Mouse (Mus musculus) olfactory bulb, adult 2 months (tissue): ENCODE measurements around the gene Rab11fip2.

Source experiments
- CTCF ChIP-seq: fragments of 200-500 bp; IDR thresholded peaks from 2 replicates; pipeline ENCODE4 v1.5.1; 2012; ENCODE audit warnings: low read depth, mild to moderate bottlenecking, low read length, moderate library complexity; ENCODE audit not compliant: insufficient read depth
- POLR2A ChIP-seq: fragments of 200-500 bp; IDR thresholded peaks from 2 replicates; pipeline ENCODE4 v1.6.1; 2012; ENCODE audit warnings: mild to moderate bottlenecking, low read depth, low read length, moderate library complexity; ENCODE audit not compliant: insufficient read depth

DNA sequence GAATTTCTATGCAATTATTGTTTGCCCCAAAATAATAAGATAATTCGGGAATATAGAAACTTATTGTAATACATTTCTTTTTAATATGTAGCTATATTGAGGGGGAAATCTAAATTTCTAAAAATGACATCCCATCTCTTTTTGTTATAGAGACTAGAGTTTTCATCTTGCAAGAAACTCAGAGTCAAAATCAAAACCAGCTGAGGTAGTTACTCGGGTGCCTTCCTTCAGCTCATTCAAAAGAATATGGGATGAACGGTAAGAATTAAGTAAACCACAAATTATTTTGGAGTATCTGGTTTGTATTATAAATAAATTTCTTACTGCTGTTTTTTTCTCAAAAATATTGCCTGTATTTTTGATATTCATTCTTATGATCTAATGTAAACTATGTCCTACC lies 11.5 kb upstream of the Rab11fip2 start:
- TF ChIP-seq CTCF, result no peak
- no peak for TF ChIP-seq POLR2A
